Mouse (Mus musculus): ENCODE data around the gene Faim2. TPM values are rescaled to one million over a fixed set of nuclear protein-coding genes. Genes with fewer than 3 reads are reported as not detected.

Faim2 gene
- polyA plus RNA-seq, 1 experiment from 2014 or later, result 0.74 TPM

DNA sequence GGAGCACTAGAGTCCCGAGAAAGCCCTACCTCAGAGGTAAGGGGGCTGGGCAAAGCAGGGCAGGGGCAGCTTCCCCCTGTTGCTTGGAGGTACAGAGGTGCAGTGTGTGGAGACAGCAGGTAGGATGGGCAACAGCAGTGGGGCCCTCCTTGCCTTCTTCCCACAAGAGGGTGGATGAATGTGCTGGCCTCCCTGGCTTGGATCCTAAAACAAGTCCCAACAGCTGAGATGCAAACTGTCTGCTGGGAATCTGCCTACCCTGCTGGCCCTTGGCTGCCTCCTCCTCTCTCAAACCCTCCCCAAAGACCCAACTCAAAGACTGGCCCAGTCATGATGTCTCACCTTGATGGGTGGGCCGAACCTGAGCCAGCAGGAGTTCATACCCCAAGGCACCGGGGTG lies 72.5 kb downstream of the Faim2 start:
- Histone ChIP-seq H3K27me3 (replicated peaks; ENCODE audit: low read depth, poor library complexity, severe bottlenecking) (no peaks in the 10 kb centered on the region), H3K9me3 (no peaks in the 10 kb centered on the region), H3K4me3 (peak overlapping the region; percentile 83), H3K36me3 (replicated peaks) (peaks cover 55% of the 10 kb centered on the region), H3K4me1 (peaks cover 53% of the 10 kb centered on the region), H3K27ac (replicated peaks) (peak overlapping the region; percentile 24; the same call in 1 of the 2 replicates)
- 80% methylated on average over 3 of the region's 3 CpGs for WGBS
- no peak for DNase-seq (ENCODE audit: low spot score)

DNA sequence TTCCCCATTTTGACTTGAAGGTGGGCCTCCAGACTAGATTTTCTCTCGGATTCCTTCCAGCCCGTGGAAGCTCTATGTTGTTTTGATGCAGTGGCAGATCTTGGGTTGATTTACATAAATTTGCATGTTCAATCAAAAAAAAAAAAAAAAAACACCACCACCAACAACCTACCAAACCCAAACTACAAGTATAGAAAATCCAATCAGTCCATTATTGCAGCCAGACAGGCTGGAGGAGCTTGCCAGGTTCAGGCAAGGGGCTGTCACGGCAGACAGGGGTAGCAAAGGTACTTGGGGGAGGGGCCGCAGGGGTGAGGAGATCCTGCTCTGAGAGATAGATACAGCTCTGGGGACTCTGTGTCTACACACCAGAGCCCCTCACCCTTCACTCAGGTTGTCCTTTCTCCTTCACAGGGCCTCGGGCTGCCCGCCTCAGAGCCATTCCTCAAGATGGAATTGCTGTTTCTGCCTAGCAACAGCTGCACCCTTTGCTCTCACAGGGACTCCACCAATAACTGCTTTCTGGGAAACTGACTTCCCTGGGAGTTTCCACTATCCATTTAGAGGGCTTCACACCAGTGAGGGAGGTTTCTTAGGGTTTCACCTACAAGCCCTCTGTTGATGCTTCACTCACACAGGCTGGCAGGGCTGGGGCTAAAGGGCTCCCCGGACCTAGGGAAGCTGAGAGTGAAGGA lies 73.2 kb downstream of the Faim2 start:
- Histone ChIP-seq H3K36me3 (replicated peaks) (peaks cover 61% of the 10 kb centered on the region), H3K9me3 (no peaks in the 10 kb centered on the region), H3K4me1 (peaks cover 57% of the 10 kb centered on the region), H3K27me3 (replicated peaks; ENCODE audit: low read depth, poor library complexity, severe bottlenecking) (no peaks in the 10 kb centered on the region), H3K4me3 (peak overlapping the region; percentile 83; the same call in 1 of the 2 replicates), H3K27ac (replicated peaks) (no peak overlapping the region)
- WGBS, result 89% methylated on average over 7 of the region's 7 CpGs
- DNase-seq (ENCODE audit: low spot score), result no peak

DNA sequence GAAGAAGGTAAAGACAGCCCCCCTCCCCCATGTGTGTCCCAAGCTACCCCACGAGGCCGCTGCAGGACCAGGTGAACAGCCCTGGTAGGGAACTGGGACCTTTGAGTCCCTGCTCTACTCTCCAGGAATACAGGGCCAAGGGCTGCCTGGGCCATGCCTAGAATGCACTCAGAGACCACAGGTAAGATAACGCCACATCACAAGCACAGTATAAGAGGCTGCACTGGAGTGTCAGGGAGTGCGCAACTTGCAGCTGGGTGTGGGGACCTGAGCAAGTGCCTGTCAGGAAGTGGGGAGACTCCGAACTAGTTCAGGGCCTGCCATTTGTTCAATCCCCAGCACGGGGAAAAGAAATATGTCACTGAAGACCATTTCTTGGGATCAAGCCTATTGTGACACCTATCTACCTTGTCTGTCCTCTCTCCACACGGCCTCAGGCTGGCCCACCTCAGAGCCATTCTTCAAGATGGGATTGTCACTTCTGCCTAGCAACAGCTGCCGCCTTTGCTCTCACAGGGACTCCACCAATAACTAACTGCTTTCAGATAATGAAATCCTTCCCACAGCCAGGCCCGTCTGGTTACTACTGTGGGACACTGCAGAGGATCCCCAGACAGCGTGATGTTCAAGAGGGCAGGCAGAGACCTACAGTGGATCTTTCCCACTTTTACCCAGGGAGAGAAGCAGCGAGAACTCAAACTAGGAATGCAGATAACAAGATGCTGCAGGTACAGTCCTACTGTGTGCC lies 74.6 kb downstream of the Faim2 start:
- no peaks in the 10 kb centered on the region for H3K9me3 ChIP-seq
- 77% methylated on average over 11 of the region's 11 CpGs for WGBS
- peaks cover 62% of the 10 kb centered on the region for H3K4me1 ChIP-seq
- peaks cover 75% of the 10 kb centered on the region for H3K36me3 ChIP-seq (replicated peaks)
- no peak overlapping the region for H3K4me3 ChIP-seq
- DNase-seq (ENCODE audit: low spot score), result no peak
- H3K27ac ChIP-seq (replicated peaks), result no peak overlapping the region
- no peaks in the 10 kb centered on the region for H3K27me3 ChIP-seq (replicated peaks; ENCODE audit: low read depth, poor library complexity, severe bottlenecking)

DNA sequence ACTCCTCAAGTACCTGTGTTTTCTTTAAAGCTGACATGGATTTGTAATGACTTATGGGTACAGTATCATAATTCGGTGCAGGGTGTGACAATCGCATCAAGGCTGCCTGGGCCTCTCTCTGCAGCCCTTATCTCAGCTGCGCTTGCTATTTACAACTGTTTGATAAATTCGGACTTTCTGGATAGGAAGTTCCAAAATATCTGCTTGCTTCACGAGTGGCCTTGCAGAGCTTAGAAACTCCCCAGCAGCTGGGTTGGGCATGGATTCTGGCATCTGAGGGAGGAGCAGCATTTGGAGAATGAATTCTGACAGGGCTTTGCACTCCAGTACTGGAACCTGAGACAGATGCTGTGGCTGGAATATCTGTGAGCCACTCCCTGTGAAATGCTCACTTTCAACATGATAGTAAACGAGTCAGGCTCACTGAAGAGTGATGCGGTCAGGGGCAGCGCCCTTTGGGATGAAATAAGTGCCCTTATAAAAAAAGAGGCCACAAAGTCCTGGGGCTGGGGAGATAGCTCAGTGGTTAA lies 78.1 kb downstream of the Faim2 start:
- Histone ChIP-seq H3K9me3 (no peaks in the 10 kb centered on the region), H3K27ac (replicated peaks) (peak overlapping the region; percentile 54), H3K4me1 (peaks cover 34% of the 10 kb centered on the region), H3K27me3 (replicated peaks; ENCODE audit: low read depth, poor library complexity, severe bottlenecking) (no peaks in the 10 kb centered on the region), H3K4me3 (0 out of 2 replicates have a peak overlapping the region, but pooled peaks have one; percentile 2), H3K36me3 (replicated peaks) (peaks cover 88% of the 10 kb centered on the region)
- 84% methylated on average over 8 of the region's 8 CpGs for WGBS
- no peak for DNase-seq (ENCODE audit: low spot score)

DNA sequence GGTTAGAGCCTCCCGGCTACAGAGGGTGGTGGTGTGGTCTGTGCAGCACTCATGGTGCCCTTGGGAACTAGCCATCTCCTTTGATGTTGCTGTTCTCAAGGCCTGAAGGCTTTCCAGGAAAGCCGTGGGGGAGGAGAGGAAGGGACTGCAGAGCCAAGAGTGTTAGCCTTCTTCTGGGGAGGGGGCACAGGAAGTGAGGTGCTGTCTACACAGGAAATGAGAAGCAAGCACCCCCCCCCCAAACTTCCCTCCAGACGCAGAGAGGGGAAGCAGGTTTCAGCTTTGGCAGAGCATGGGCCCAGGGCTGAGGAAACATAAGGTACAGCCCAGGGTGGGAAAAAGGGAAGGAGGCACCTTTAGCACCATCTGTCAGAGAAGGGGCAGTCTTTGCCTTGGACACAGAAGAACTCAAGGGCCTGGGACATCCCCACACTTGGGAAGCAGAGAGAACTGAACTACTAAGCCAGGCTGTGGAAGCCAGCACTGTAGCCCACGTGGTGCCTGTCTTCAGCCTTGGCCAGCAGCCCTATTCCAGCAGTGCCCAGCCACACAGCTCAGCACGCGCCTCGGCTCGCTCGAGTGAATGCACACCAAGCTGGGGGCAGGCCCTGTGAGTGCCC lies 78.7 kb downstream of the Faim2 start:
- DNase-seq (ENCODE audit: low spot score), result peak; percentile 29
- no peaks in the 10 kb centered on the region for H3K9me3 ChIP-seq
- no peaks in the 10 kb centered on the region for H3K27me3 ChIP-seq (replicated peaks; ENCODE audit: low read depth, poor library complexity, severe bottlenecking)
- WGBS, result 76% methylated on average over 9 of the region's 9 CpGs
- peaks cover 32% of the 10 kb centered on the region for H3K4me1 ChIP-seq
- H3K36me3 ChIP-seq (replicated peaks), result peaks cover 88% of the 10 kb centered on the region
- H3K27ac ChIP-seq (replicated peaks), result peak overlapping the region; percentile 54
- 0 out of 2 replicates have a peak overlapping the region, but pooled peaks have one; percentile 2 for H3K4me3 ChIP-seq

Other genes with a start within 250 kb of the Faim2 start
- 72.3 and 76.1 TPM in 2 replicates for gene Prpf40b, start 233.1 kb downstream of the Faim2 start, polyA plus RNA-seq (2016; fragmentation: Nextera tagmentation; extraction: Ambion mirVana)
- gene Fam186b, start 232.3 kb downstream of the Faim2 start, polyA plus RNA-seq (2016; fragmentation: Nextera tagmentation; extraction: Ambion mirVana), result 0.30 TPM in 1 of 2 replicates, not detected in the other
- 24.4 and 25.6 TPM in 2 replicates for gene Fmnl3, start 157.7 kb downstream of the Faim2 start, polyA plus RNA-seq (2016; fragmentation: Nextera tagmentation; extraction: Ambion mirVana)
- gene Tmbim6, start 135.3 kb downstream of the Faim2 start, polyA plus RNA-seq (2016; fragmentation: Nextera tagmentation; extraction: Ambion mirVana), result 262 and 273 TPM in 2 replicates
- gene Nckap5l, start 70.4 kb downstream of the Faim2 start, polyA plus RNA-seq (2016; fragmentation: Nextera tagmentation; extraction: Ambion mirVana), result 14.1 and 15.1 TPM in 2 replicates
- gene Bcdin3d, start 53.4 kb downstream of the Faim2 start, polyA plus RNA-seq (2016; fragmentation: Nextera tagmentation; extraction: Ambion mirVana), result 16.0 and 16.7 TPM in 2 replicates
- not detected in 2 replicates for gene Aqp2, start 50.9 kb upstream of the Faim2 start, polyA plus RNA-seq (2016; fragmentation: Nextera tagmentation; extraction: Ambion mirVana)
- 0.10 TPM in 1 of 2 replicates, not detected in the other for gene Aqp5, start 62.6 kb upstream of the Faim2 start, polyA plus RNA-seq (2016; fragmentation: Nextera tagmentation; extraction: Ambion mirVana)
- 0.10 TPM in 1 of 2 replicates, not detected in the other for gene Aqp6, start 73.2 kb upstream of the Faim2 start, polyA plus RNA-seq (2016; fragmentation: Nextera tagmentation; extraction: Ambion mirVana)
- 146 TPM in 2 replicates for gene Racgap1, start 123.5 kb upstream of the Faim2 start, polyA plus RNA-seq (2016; fragmentation: Nextera tagmentation; extraction: Ambion mirVana)
- gene Asic1, start 142.2 kb upstream of the Faim2 start, polyA plus RNA-seq (2016; fragmentation: Nextera tagmentation; extraction: Ambion mirVana), result 3.2 and 4.9 TPM in 2 replicates
- gene Smarcd1, start 174.0 kb upstream of the Faim2 start, polyA plus RNA-seq (2016; fragmentation: Nextera tagmentation; extraction: Ambion mirVana), result 83.3 and 89.1 TPM in 2 replicates
- not detected in 2 replicates for gene Gm17349, start 177.3 kb upstream of the Faim2 start, polyA plus RNA-seq (2016; fragmentation: Nextera tagmentation; extraction: Ambion mirVana)
- gene Gpd1, start 189.3 kb upstream of the Faim2 start, polyA plus RNA-seq (2016; fragmentation: Nextera tagmentation; extraction: Ambion mirVana), result 0.42 and 0.55 TPM in 2 replicates
- 129 and 131 TPM in 2 replicates for gene Cox14, start 197.5 kb upstream of the Faim2 start, polyA plus RNA-seq (2016; fragmentation: Nextera tagmentation; extraction: Ambion mirVana)
- 60.2 and 63.8 TPM in 2 replicates for gene Cers5, start 244.7 kb upstream of the Faim2 start, polyA plus RNA-seq (2016; fragmentation: Nextera tagmentation; extraction: Ambion mirVana)